Mouse (Mus musculus) E14TG2a.4 (cell line): ENCODE measurements at regions not wholly inside any gene's neighbourhood (a gene's known extent, or its start where the extent isn't known, plus 50 kb on each side); places are given as distances from the start of the nearest gene placed in this dataset.

ENCODE experiments used
- CTCF ChIP-seq: conservative IDR thresholded peaks from 2 replicates; pipeline ENCODE4 v1.5.1; 2014; ENCODE audit warnings: low read length
- NANOG ChIP-seq: IDR thresholded peaks from 2 replicates; pipeline ENCODE4 v1.6.1; 2014; ENCODE audit warnings: borderline replicate concordance, low read length, mixed read lengths
- POU5F1 ChIP-seq: IDR thresholded peaks from 2 replicates; pipeline ENCODE4 v1.6.1; 2014; ENCODE audit warnings: low read length, borderline replicate concordance

DNA sequence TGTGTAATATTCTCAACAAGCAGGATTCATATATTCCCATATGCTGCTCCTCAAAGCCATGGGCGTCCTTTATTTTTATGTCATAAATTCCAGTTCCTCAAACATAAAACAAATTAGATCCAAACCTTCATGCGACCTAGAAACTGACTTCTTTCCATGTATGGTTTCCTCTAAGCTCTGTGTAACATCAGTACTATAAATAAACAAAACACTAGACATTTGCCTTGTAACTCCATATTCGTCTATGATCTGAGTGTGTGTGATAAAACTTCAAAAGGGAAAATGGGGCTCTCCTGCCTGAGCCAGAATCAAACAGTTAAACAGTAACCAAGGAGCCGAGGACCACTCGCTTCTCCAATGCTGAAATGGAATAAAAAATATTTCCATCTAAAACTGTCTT is 322.8 kb upstream of the Hsf2 start:
- TF ChIP-seq CTCF (no peak), NANOG (no peak), POU5F1 (no peak)
